Mouse (Mus musculus) E14TG2a.4 (cell line): ENCODE results near the gene E130308A19Rik.

Experiments
- H3K27me3 ChIP-seq: 2 replicates; pipeline ENCODE4 v1.6.1; 2014; ENCODE audit warnings: low read length, control low read depth; ENCODE audit not compliant: insufficient read depth
- H3K36me3 ChIP-seq: 2 replicates; pipeline ENCODE4 v1.6.1; 2014; ENCODE audit warnings: low read length, control low read depth; ENCODE audit not compliant: insufficient read depth
- H3K4me1 ChIP-seq: replicated peaks from 2 replicates; pipeline ENCODE4 v1.6.1; 2014; ENCODE audit warnings: low read depth, low read length, control low read depth
- H3K4me3 ChIP-seq: replicated peaks from 2 replicates; pipeline ENCODE4 v1.5.1; 2014; ENCODE audit warnings: mild to moderate bottlenecking, low read length
- H3K9me3 ChIP-seq: 2 replicates; pipeline ENCODE4 v1.6.1; 2014; ENCODE audit warnings: low read length, control low read depth
- CTCF ChIP-seq: conservative IDR thresholded peaks from 2 replicates; pipeline ENCODE4 v1.5.1; 2014; ENCODE audit warnings: low read length
- NANOG ChIP-seq: IDR thresholded peaks from 2 replicates; pipeline ENCODE4 v1.6.1; 2014; ENCODE audit warnings: borderline replicate concordance, low read length, mixed read lengths
- POU5F1 ChIP-seq: IDR thresholded peaks from 2 replicates; pipeline ENCODE4 v1.6.1; 2014; ENCODE audit warnings: low read length, borderline replicate concordance

Gene E130308A19Rik

GRCm38 (mm10) chr4:59728839-59729238 is 102.8 kb downstream of the E130308A19Rik start:
- Histone ChIP-seq H3K4me1 (no peaks in the 10 kb centered on the region), H3K36me3 (no peaks in the 10 kb centered on the region), H3K27me3 (no peaks in the 10 kb centered on the region), H3K9me3 (no peaks in the 10 kb centered on the region), H3K4me3 (no peak overlapping the region)
- TF ChIP-seq NANOG (no peak), CTCF (no peak), POU5F1 (no peak)

GRCm38 (mm10) chr4:59731544-59731943 is 105.5 kb downstream of the E130308A19Rik start:
- Histone ChIP-seq H3K9me3 (no peaks in the 10 kb centered on the region), H3K36me3 (no peaks in the 10 kb centered on the region), H3K4me1 (no peaks in the 10 kb centered on the region), H3K27me3 (no peaks in the 10 kb centered on the region), H3K4me3 (no peak overlapping the region)
- TF ChIP-seq CTCF = no peak
- TF ChIP-seq POU5F1 = no peak
- TF ChIP-seq NANOG = no peak

GRCm38 (mm10) chr4:59739321-59739720 is 113.3 kb downstream of the E130308A19Rik start:
- no peaks in the 10 kb centered on the region for H3K9me3 ChIP-seq
- no peaks in the 10 kb centered on the region for H3K36me3 ChIP-seq
- no peak overlapping the region for H3K4me3 ChIP-seq
- H3K4me1 ChIP-seq = no peaks in the 10 kb centered on the region
- H3K27me3 ChIP-seq = no peaks in the 10 kb centered on the region
- TF ChIP-seq POU5F1 (no peak), CTCF (peak; percentile 95), NANOG (no peak)

GRCm38 (mm10) chr4:59739882-59740281 is 113.9 kb downstream of the E130308A19Rik start:
- Histone ChIP-seq H3K27me3 (no peaks in the 10 kb centered on the region), H3K9me3 (no peaks in the 10 kb centered on the region), H3K36me3 (no peaks in the 10 kb centered on the region), H3K4me1 (no peaks in the 10 kb centered on the region), H3K4me3 (no peak overlapping the region)
- no peak for TF ChIP-seq POU5F1
- no peak for TF ChIP-seq CTCF
- no peak for TF ChIP-seq NANOG

- no peaks in the 10 kb centered on the region for H3K9me3 ChIP-seq
Measured at GRCm38 (mm10) chr4:59753491-59754140, 127.6 kb downstream of the E130308A19Rik start.

GRCm38 (mm10) chr4:59756332-59757082 is 130.5 kb downstream of the E130308A19Rik start:
- H3K4me1 ChIP-seq = peaks cover 6% of the 10 kb centered on the region; the same call in 1 of the 2 replicates
- TF ChIP-seq CTCF = no peak
- no peak for TF ChIP-seq NANOG
- TF ChIP-seq POU5F1 = no peak
- no peaks in the 10 kb centered on the region for H3K27me3 ChIP-seq
- 0 out of 2 replicates have a peak, but pooled peaks cover 8% of the 10 kb centered on the region for H3K36me3 ChIP-seq
- no peaks in the 10 kb centered on the region for H3K9me3 ChIP-seq
- no peak overlapping the region for H3K4me3 ChIP-seq

More at GRCm38 (mm10) chr4:59753491-59754140, 127.6 kb downstream of the E130308A19Rik start:
- Histone ChIP-seq H3K27me3 (no peaks in the 10 kb centered on the region), H3K4me3 (no peak overlapping the region), H3K36me3 (0 out of 2 replicates have a peak, but pooled peaks cover 8% of the 10 kb centered on the region), H3K4me1 (no peaks in the 10 kb centered on the region)
- no peak for TF ChIP-seq CTCF
- TF ChIP-seq NANOG = no peak
- TF ChIP-seq POU5F1 = no peak

- TF ChIP-seq CTCF (no peak), NANOG (no peak), POU5F1 (no peak)
- Histone ChIP-seq H3K4me3 (no peak overlapping the region), H3K4me1 (peaks cover 6% of the 10 kb centered on the region; the same call in 1 of the 2 replicates)
Measured at GRCm38 (mm10) chr4:59757452-59758435, 131.7 kb downstream of the E130308A19Rik start.

GRCm38 (mm10) chr4:59760016-59760415 is 134.0 kb downstream of the E130308A19Rik start:
- no peak overlapping the region for H3K4me3 ChIP-seq
- H3K4me1 ChIP-seq = peaks cover 10% of the 10 kb centered on the region
- no peaks in the 10 kb centered on the region for H3K36me3 ChIP-seq
- H3K9me3 ChIP-seq = no peaks in the 10 kb centered on the region
- TF ChIP-seq NANOG (no peak), POU5F1 (no peak), CTCF (peak; percentile 68)
- H3K27me3 ChIP-seq = no peaks in the 10 kb centered on the region

More at GRCm38 (mm10) chr4:59757452-59758435, 131.7 kb downstream of the E130308A19Rik start:
- no peaks in the 10 kb centered on the region for H3K27me3 ChIP-seq
- H3K36me3 ChIP-seq = 0 out of 2 replicates have a peak, but pooled peaks cover 2% of the 10 kb centered on the region
- H3K9me3 ChIP-seq = no peaks in the 10 kb centered on the region
